Mouse (Mus musculus) hindbrain, embryonic 15.5 days (tissue): ENCODE results near the gene Six3. TPM values are rescaled to one million over a fixed set of nuclear protein-coding genes. Genes with fewer than 3 reads are reported as not detected.

Experiments used
- ATAC-seq: fragments of 200-750 bp; cut with Nextera tagmentation; 2 replicates; pipeline ENCODE4 v1.8.0; 2017; ENCODE audit warnings: low read depth, moderate number of reproducible peaks, moderate TSS enrichment; ENCODE audit not compliant: low FRiP score
- H3K27ac ChIP-seq: fragments of 300-500 bp; sonication (generic); replicated peaks from 2 replicates; pipeline ENCODE4 v1.5.1; 2015; ENCODE audit warnings: mild to moderate bottlenecking, inconsistent platforms
- H3K27me3 ChIP-seq: fragments of 300-500 bp; sonication (generic); 2 replicates; pipeline ENCODE4 v1.6.1; 2015; ENCODE audit warnings: control low read depth, inconsistent platforms
- H3K36me3 ChIP-seq: fragments of 300-500 bp; sonication (generic); 2 replicates; pipeline ENCODE4 v1.6.1; 2015; ENCODE audit warnings: control low read depth, inconsistent platforms
- H3K4me1 ChIP-seq: fragments of 300-500 bp; sonication (generic); replicated peaks from 2 replicates; pipeline ENCODE4 v1.6.1; 2015; ENCODE audit warnings: control low read depth, inconsistent platforms
- H3K4me2 ChIP-seq: fragments of 300-500 bp; sonication (generic); 2 replicates; pipeline ENCODE4 v1.6.1; 2015; ENCODE audit warnings: moderate library complexity, mild to moderate bottlenecking, inconsistent platforms
- H3K4me3 ChIP-seq: fragments of 300-500 bp; sonication (generic); 2 replicates; pipeline ENCODE4 v1.5.1; 2015; ENCODE audit warnings: mild to moderate bottlenecking, inconsistent platforms
- H3K9ac ChIP-seq: fragments of 300-500 bp; sonication (generic); 2 replicates; pipeline ENCODE4 v1.6.1; 2015; ENCODE audit warnings: inconsistent platforms
- H3K9me3 ChIP-seq: fragments of 300-500 bp; sonication (generic); 2 replicates; pipeline ENCODE4 v1.6.1; 2016; ENCODE audit warnings: control low read depth, inconsistent platforms
- WGBS: fragments of 180-500 bp; shearing (Covaris S2); methylation state at CpG from one replicate; pipeline ENCODE4 v1.1.7; 2015; 5-methylcytosine and 5-hydroxymethylcytosine counted together
- polyA plus RNA-seq: library from polyadenylated mRNA; unstranded; fragments of >200 nt; fragmentation: Nextera tagmentation; extraction: Ambion mirVana; gene quantifications from 2 replicates; pipeline ENCODE4 v1.2.1, GENCODE M21; 2015

The Six3 gene
- polyA plus RNA-seq, 1 experiment from 2014 or later, result 1.2 TPM

DNA sequence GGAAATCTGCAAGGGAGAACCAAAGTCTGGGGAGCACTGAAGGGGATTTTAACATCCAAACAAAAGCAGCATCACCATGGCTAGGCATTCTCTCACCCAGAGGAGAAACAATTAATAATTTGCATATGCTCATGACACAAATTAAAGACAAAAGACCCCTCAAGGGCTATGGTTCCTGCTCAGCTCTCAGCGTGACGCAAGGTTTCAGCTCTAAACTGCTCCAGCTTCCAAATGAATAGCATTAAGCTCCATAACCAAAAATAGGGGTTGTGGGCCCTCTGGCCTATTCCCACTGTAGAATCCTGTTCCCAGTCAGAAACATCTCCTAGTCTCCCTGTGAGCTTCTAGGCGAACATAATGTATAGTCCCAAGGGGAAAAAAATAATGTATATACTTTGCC, 6.9 kb upstream of the Six3 start:
- Histone ChIP-seq H3K36me3 (no peaks in the 10 kb centered on the region), H3K27me3 (peaks cover 85% of the 10 kb centered on the region), H3K27ac (no peak overlapping the region), H3K4me3 (no peak overlapping the region), H3K9me3 (no peaks in the 10 kb centered on the region), H3K9ac (no peak overlapping the region), H3K4me2 (no peak overlapping the region), H3K4me1 (no peaks in the 10 kb centered on the region; the same call in 1 of the 2 replicates)
- WGBS, result 4% methylated on average over 3 of the region's 3 CpGs
- ATAC-seq, result no peak

DNA sequence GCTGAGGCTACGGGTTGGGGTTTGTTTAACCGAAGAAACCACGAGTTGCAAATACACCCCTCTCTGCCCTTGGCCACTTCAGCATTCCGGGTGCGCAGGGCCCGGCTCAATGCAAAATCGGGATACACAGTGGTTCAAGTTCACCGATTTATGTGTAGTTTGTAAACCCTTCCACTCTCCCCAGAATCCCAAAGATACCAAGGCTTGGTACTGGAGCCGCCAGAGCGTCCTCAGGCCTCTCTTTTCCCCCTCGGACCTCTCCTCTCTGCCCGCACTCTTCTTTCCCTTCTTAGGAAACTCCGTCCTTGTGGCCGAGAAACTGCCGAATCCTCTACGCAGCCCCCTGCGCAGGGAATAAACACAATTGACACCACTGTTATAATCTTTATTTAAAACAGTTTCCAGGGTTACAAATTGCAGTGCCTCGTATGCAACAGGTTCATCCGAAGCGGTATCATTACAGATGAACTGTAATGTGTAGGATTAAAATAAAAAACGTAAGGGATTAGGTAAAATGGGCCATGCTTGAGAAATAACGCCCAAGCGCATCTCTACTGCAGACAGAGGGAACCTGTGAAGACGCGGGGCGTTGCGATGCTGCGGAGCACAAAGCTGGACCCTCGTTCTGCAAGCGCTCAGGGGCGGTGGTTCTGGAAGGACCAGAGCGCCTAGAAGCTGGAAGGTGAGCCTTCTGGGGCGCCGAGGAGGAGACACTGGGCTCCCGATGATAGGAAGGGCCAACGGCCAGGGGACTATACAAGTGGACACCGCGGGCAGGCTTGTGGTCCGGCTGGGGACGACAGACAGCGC, 5.6 kb upstream of the Six3 start:
- H3K4me2 ChIP-seq, result no peak overlapping the region
- WGBS, result under 1% methylated on average over 41 of the region's 41 CpGs
- H3K4me3 ChIP-seq, result no peak overlapping the region
- peaks cover 87% of the 10 kb centered on the region for H3K27me3 ChIP-seq
- no peak overlapping the region for H3K27ac ChIP-seq
- no peaks in the 10 kb centered on the region for H3K9me3 ChIP-seq
- no peak for ATAC-seq
- H3K36me3 ChIP-seq, result no peaks in the 10 kb centered on the region
- H3K9ac ChIP-seq, result no peak overlapping the region
- H3K4me1 ChIP-seq, result no peaks in the 10 kb centered on the region; the same call in 1 of the 2 replicates

DNA sequence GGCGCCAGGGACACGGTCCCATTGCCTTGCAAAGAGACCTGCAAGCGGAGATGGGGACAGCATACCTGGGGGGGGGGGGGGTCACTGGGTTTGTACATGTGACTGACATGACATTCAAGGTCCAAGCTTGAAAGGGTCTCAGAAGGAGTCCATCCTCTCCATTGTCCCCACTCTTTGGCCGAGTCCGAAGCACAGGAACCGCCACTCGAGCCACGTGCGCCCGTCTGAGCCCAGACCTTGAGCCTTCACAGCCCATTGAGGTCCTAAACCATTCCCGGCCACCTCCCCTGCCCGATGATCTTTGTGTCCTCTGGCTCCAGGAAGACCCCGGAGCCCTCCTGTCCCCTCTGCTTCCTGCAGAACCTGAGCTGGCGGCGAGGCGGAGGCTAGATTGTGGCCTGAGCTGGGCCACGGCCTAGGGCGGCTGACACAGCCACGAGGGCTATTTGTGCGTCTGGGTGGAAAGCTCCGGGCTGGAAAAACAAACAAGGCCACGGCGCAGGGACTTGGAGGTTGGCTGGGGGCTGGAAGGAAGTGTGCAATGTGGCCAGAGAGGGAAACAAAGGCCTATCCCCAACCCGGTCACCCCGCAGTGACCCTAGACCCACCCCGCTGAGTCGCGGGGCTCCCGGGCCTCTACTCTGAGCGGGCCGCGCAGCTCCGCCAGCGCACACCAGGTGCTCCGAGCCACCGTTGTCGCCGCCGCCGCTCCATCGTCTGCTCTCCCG, 4.9 kb upstream of the Six3 start:
- WGBS, result under 1% methylated on average over 42 of the region's 42 CpGs
- peaks cover 87% of the 10 kb centered on the region for H3K27me3 ChIP-seq
- no peak for ATAC-seq
- H3K4me2 ChIP-seq, result 0 out of 2 replicates have a peak overlapping the region, but pooled peaks have one; percentile 5
- no peaks in the 10 kb centered on the region for H3K9me3 ChIP-seq
- H3K4me1 ChIP-seq, result no peaks in the 10 kb centered on the region; the same call in 1 of the 2 replicates
- no peak overlapping the region for H3K9ac ChIP-seq
- H3K27ac ChIP-seq, result no peak overlapping the region
- no peaks in the 10 kb centered on the region for H3K36me3 ChIP-seq
- H3K4me3 ChIP-seq, result no peak overlapping the region

DNA sequence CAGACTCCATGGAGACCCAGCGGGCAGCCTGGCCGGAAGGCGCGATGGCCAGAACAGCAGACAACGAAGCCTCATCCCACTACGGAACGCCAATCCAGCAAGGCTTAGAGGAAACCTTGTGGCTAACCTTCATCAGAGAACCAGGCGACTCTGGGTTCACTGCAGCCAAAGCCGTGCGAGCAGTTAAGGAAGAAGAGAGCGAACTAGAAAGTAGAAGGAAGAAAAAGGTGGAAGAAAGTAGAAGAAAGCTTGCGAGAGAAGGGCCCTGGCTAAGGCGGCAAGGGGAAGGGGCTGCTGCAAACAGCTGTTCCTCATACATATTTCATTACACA, 4.3 kb upstream of the Six3 start:
- no peak for ATAC-seq
- Histone ChIP-seq H3K27me3 (peaks cover 91% of the 10 kb centered on the region), H3K4me3 (no peak overlapping the region), H3K9me3 (no peaks in the 10 kb centered on the region), H3K4me1 (no peaks in the 10 kb centered on the region; the same call in 1 of the 2 replicates), H3K9ac (no peak overlapping the region), H3K36me3 (no peaks in the 10 kb centered on the region), H3K4me2 (0 out of 2 replicates have a peak overlapping the region, but pooled peaks have one; percentile 5), H3K27ac (no peak overlapping the region)
- WGBS, result under 1% methylated on average over 13 of the region's 13 CpGs

DNA sequence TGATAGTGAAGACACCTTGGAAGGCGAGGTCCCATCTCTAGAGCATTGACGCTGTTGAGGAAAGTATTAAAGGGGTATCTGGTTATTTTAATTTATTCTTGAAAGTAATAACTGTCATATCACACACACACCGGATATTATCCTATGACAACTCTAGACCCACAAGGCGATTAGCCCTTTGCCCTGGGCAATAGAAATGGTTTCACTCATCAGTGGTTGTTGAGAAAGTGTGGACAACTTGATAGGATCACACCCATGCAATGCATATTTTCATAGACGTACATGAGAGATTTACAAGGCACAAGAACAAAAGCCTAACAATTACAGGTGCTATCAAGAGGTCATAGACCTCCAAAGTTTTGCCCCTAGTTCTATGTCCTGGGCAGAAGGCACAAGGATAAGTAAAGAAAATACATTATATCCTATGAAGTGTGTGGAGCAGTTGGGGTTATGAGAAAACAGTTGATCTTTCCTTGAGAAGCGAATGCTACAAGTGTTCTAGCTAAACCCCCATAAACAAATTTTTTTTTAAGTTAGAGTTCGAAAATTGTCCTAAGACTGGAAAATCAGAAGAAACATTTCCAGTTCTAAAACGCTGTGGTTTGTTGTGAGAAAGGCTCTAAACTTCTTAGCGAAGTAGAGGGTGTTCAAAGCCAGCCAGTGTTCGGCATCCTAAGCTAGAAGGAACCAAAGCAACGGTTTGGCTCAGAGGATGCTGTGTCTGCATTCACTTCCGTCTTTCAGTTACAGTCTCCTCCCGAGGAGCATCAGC, 3.6 kb upstream of the Six3 start:
- no peak overlapping the region for H3K9ac ChIP-seq
- no peak overlapping the region for H3K27ac ChIP-seq
- no peak for ATAC-seq
- H3K4me2 ChIP-seq, result no peak overlapping the region
- WGBS, result 3% methylated on average over 13 of the region's 13 CpGs
- H3K4me3 ChIP-seq, result no peak overlapping the region
- peaks cover 2% of the 10 kb centered on the region; the same call in 1 of the 2 replicates for H3K4me1 ChIP-seq
- peaks cover 91% of the 10 kb centered on the region for H3K27me3 ChIP-seq
- H3K36me3 ChIP-seq, result no peaks in the 10 kb centered on the region
- H3K9me3 ChIP-seq, result no peaks in the 10 kb centered on the region

DNA sequence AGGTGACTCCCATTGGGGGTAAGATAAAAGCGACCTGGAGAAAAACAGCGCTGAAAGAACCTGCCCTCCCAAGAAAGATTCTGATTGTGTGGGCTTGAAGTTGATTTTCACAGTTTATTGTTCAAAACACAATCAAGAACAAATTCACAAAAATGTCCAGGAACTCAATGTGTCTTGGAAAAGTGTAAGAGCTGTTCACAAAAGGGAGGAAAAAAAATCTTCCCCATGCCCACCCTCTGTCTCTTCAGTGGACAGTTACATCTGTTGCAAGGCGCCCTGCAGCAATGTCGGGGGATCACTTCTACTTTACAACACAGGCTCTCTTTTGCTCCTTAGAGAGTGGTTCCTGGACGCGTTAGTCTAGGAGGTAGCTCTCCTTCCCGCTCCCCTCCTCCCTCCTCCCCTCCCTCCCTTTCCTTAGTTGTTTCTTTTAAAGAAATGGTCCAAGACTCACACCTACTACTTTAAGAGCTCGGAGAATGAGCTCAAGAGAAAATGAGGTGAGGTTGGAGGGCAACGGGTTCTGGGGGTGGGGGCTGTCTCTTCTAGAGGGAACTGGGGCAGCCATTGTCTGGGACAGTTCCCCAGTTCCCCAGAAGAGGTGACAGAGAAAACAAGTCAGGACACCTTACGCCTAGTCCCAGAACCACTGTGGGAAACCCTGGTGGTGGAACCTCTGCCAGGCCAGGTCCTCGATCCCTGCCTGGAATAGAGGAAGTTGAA, 2.9 kb upstream of the Six3 start:
- H3K4me3 ChIP-seq, result no peak overlapping the region
- H3K36me3 ChIP-seq, result no peaks in the 10 kb centered on the region
- no peak for ATAC-seq
- H3K9ac ChIP-seq, result no peak overlapping the region
- 5% methylated on average over 11 of the region's 11 CpGs for WGBS
- no peak overlapping the region for H3K4me2 ChIP-seq
- peaks cover 4% of the 10 kb centered on the region; the same call in 1 of the 2 replicates for H3K4me1 ChIP-seq
- H3K9me3 ChIP-seq, result no peaks in the 10 kb centered on the region
- peaks cover 91% of the 10 kb centered on the region for H3K27me3 ChIP-seq
- H3K27ac ChIP-seq, result no peak overlapping the region

DNA sequence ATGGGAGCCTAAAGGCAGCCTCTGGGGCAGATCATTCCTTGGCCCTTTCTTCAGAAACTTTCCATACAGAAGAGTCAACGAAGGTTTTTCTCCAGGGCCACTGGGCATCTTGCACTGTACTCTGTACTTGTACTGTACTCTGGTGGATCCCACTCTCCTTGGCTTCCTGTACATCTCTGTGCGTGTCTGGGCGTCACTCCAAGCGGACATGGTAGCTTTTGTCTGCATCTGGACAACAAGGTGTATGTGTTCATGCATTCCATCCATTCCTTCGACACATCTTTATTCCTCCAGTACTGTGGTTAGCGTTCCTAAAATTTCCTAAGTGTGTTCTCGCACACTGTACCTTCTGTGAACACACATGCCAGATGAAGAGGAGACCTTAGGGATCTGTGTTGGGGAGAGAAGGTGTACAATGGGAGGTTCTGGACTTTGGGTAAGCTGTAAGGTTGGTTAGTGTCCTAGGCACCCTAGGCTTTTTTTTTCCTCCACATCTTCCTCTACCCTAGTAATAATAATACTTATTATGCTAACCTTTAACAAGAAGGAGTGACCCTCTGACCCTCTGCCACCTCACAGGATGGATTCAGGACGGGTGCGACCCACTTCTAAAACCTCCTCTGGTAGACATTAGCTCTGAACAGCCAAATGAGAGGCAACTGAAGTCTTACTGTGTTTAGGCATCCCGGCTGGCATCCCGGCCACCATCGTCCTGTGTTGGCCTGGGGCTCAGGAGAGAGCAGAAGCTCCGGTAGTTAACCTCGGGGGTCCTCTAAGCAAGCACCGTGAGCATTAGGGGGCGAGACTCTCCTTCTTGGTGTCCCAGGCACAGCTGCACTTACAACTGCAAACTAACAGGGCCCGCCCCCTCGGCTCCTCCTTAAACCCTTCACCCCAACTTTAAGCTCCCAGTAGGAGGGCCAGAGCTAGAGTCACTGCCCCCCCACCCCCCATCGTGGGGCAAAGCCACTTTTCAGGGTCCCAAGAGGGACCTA, 1.6 kb upstream of the Six3 start:
- no peak overlapping the region for H3K9ac ChIP-seq
- no peak for ATAC-seq
- no peak overlapping the region for H3K4me2 ChIP-seq
- H3K9me3 ChIP-seq, result no peaks in the 10 kb centered on the region
- H3K27ac ChIP-seq, result no peak overlapping the region
- H3K36me3 ChIP-seq, result no peaks in the 10 kb centered on the region
- peaks cover 95% of the 10 kb centered on the region for H3K27me3 ChIP-seq
- H3K4me1 ChIP-seq, result peaks cover 4% of the 10 kb centered on the region; the same call in 1 of the 2 replicates
- no peak overlapping the region for H3K4me3 ChIP-seq
- 4% methylated on average over 19 of the region's 19 CpGs for WGBS

DNA sequence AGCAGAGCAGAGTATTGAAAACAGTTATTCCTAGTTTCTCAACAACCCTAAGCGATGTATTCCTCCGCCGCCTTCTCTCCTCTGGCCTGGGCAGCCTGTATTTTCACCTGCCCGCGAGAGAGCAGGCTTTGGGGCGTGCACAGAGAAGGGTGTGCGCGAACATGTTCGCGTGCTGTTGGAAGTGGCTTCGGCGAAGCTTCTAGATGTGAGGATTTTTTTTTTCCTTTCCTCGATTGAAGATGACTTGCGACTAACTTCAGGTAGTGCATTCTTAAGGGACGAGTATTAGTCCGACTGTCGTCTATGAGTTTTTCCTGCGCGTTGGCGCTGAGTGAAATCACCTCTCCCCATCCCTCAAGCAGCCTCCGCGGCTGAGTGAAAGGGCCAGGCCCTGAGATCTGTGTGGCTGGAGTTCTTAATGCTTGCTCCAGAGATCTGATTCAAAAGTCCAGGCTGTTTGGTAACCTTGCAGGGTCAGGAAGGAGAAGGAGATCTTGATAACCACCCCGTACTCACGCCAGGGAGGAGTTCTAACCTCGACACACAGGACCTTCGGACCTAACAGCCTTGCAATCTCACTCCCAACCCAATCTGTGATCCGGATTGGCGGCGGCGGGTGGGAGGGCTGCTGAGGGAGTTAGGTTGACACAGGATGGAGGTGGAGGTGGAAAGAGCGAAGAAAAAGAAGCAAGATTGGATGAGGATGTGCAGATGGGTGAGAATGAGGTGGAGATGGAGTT, 712 bp upstream of the Six3 start:
- Histone ChIP-seq H3K36me3 (no peaks in the 10 kb centered on the region), H3K4me2 (no peak overlapping the region), H3K27me3 (peaks cover 100% of the 10 kb centered on the region), H3K27ac (no peak overlapping the region), H3K4me1 (peaks cover 4% of the 10 kb centered on the region; the same call in 1 of the 2 replicates), H3K9ac (no peak overlapping the region), H3K9me3 (no peaks in the 10 kb centered on the region), H3K4me3 (no peak overlapping the region)
- WGBS, result 1% methylated on average over 31 of the region's 31 CpGs
- no peak for ATAC-seq

DNA sequence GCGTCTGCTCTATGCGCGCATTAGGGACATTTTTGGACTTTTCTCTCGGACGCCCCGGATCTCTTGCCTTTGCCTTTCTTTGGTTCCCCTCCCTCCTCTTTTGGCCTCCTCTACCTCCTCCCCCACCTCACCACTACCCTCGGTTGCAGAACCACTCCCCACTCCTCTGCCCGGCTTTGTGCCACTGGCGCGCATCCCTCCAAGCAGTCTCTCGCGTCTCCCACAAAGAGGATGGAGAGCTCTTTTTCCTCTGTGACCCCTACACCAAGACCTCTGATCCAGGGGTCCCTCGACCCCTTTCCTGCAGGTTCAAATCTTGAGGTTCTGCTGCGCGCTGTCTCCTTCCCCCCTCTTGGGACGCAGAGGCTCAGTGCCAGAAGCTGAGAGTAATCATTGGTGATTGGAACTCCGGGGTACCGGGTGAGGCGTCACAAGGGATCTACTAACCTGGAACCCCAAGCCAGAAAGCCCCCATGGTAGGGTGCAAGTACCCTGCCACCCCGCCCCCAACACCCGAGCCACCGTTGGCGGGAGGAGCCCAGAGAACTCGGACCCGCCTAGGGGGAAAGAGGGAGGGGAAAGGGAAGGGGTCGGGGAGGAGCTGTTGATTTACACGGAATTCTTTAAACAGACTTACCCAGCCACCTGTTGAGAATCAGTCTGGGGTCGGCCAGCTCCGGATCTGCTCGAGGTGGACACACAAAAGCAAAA, 758 bp downstream of the Six3 start:
- Histone ChIP-seq H3K36me3 (no peaks in the 10 kb centered on the region), H3K4me2 (no peak overlapping the region), H3K27ac (no peak overlapping the region), H3K4me3 (no peak overlapping the region), H3K27me3 (peaks cover 100% of the 10 kb centered on the region), H3K9me3 (no peaks in the 10 kb centered on the region), H3K4me1 (peaks cover 9% of the 10 kb centered on the region), H3K9ac (no peak overlapping the region)
- WGBS, result 1% methylated on average over 30 of the region's 30 CpGs
- ATAC-seq, result no peak
